Mouse (Mus musculus): ENCODE data around the gene Nob1. TPM values are rescaled to one million over a fixed set of nuclear protein-coding genes. Genes with fewer than 3 reads are reported as not detected.

The Nob1 gene
- polyA plus RNA-seq, 1 experiment from 2014 or later: 55.5 TPM

DNA sequence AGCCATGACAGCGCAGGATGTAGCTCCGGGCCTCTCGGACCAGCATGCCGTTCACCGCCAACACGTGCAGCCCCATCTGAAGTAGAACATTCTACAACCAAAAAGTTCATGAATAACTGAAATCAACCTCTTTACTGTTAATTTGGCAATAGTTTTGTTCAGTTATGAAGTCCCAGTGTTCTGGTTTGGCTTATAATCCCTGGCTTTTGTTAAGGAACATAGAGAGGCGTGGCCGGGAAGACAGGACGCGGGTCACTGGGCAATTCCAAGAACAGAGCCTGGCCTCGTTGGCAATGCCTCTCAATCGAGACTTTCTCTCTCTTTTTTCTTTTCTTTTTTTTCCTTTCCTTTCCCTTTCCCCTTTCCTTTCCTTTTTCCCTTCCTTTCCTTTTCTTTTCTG is 7.8 kb downstream of the Nob1 start:
- 91% methylated on average over 12 of the region's 12 CpGs for WGBS
- H3K27ac ChIP-seq (ENCODE audit: low read length): no peak overlapping the region
- no peaks in the 10 kb centered on the region for H3K4me1 ChIP-seq (ENCODE audit: control insufficient read depth, insufficient read depth, low read length)
- H3K27me3 ChIP-seq (ENCODE audit: control insufficient read depth, insufficient read depth, low read length): no peaks in the 10 kb centered on the region
- H3K36me3 ChIP-seq (ENCODE audit: control insufficient read depth, insufficient read depth): peaks cover 60% of the 10 kb centered on the region
- no peak for ATAC-seq (replicated peaks; ENCODE audit: extremely low read depth, insufficient read depth, low FRiP score)
- H3K4me2 ChIP-seq (ENCODE audit: low read depth, low read length): no peak overlapping the region
- no peak overlapping the region for H3K9ac ChIP-seq (ENCODE audit: low read length)
- H3K4me3 ChIP-seq (ENCODE audit: low read length): no peak overlapping the region
- H3K9me3 ChIP-seq (replicated peaks; ENCODE audit: control insufficient read depth, low read length): no peaks in the 10 kb centered on the region

GRCm38 (mm10) chr8:107413881-107414280 is 11.0 kb downstream of the Nob1 start:
- no peak overlapping the region for H3K4me2 ChIP-seq (ENCODE audit: low read depth, low read length)
- H3K27ac ChIP-seq (ENCODE audit: low read length): no peak overlapping the region
- H3K4me3 ChIP-seq (ENCODE audit: low read length): no peak overlapping the region
- H3K9ac ChIP-seq (ENCODE audit: low read length): no peak overlapping the region
- no peaks in the 10 kb centered on the region for H3K27me3 ChIP-seq (ENCODE audit: control insufficient read depth, insufficient read depth, low read length)
- H3K36me3 ChIP-seq (ENCODE audit: control insufficient read depth, insufficient read depth): peaks cover 70% of the 10 kb centered on the region
- ATAC-seq (replicated peaks; ENCODE audit: extremely low read depth, insufficient read depth, low FRiP score): no peak
- no peaks in the 10 kb centered on the region for H3K9me3 ChIP-seq (replicated peaks; ENCODE audit: control insufficient read depth, low read length)
- no peaks in the 10 kb centered on the region for H3K4me1 ChIP-seq (ENCODE audit: control insufficient read depth, insufficient read depth, low read length)
- 88% methylated on average over 10 of the region's 10 CpGs for WGBS

DNA sequence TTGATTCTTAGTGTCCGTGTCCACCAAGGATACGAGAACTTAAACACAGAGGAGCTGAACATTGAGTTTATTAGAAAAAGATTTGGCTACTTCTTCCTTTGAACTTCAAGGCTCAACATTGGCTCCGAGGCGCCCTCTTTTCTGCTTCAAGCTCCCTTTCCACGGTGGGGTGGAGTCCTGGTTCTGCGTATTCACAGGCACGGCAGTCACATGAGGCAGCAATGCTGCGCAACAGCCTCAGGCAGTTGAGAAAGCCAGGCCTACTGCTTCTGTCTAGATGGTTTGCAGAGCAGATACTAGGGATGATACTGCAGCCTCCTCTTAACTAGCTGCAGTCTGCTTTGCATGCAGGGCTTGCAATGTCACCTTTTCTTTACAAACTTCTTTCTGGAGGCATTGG is 12.3 kb downstream of the Nob1 start:
- Histone ChIP-seq H3K4me2 (ENCODE audit: low read depth, low read length) (no peak overlapping the region), H3K9me3 (replicated peaks; ENCODE audit: control insufficient read depth, low read length) (no peaks in the 10 kb centered on the region), H3K36me3 (ENCODE audit: control insufficient read depth, insufficient read depth) (peaks cover 63% of the 10 kb centered on the region), H3K4me1 (ENCODE audit: control insufficient read depth, insufficient read depth, low read length) (no peaks in the 10 kb centered on the region), H3K9ac (ENCODE audit: low read length) (no peak overlapping the region), H3K27ac (ENCODE audit: low read length) (no peak overlapping the region), H3K27me3 (ENCODE audit: control insufficient read depth, insufficient read depth, low read length) (no peaks in the 10 kb centered on the region), H3K4me3 (ENCODE audit: low read length) (no peak overlapping the region)
- no peak for ATAC-seq (replicated peaks; ENCODE audit: extremely low read depth, insufficient read depth, low FRiP score)
- 85% methylated on average over 8 of the region's 8 CpGs for WGBS

- H3K27me3 ChIP-seq (ENCODE audit: control insufficient read depth, insufficient read depth, low read length): no peaks in the 10 kb centered on the region
- WGBS: 52% methylated on average over 4 of the region's 4 CpGs
- no peak overlapping the region for H3K4me2 ChIP-seq (ENCODE audit: low read depth, low read length)
- no peaks in the 10 kb centered on the region for H3K4me1 ChIP-seq (ENCODE audit: control insufficient read depth, insufficient read depth, low read length)
- peaks cover 58% of the 10 kb centered on the region for H3K36me3 ChIP-seq (ENCODE audit: control insufficient read depth, insufficient read depth)
- no peak for ATAC-seq (replicated peaks; ENCODE audit: extremely low read depth, insufficient read depth, low FRiP score)
- no peaks in the 10 kb centered on the region for H3K9me3 ChIP-seq (replicated peaks; ENCODE audit: control insufficient read depth, low read length)
- no peak overlapping the region for H3K27ac ChIP-seq (ENCODE audit: low read length)
- no peak overlapping the region for H3K9ac ChIP-seq (ENCODE audit: low read length)
- no peak overlapping the region for H3K4me3 ChIP-seq (ENCODE audit: low read length)
Measured at GRCm38 (mm10) chr8:107411391-107411790, 13.5 kb downstream of the Nob1 start.

DNA sequence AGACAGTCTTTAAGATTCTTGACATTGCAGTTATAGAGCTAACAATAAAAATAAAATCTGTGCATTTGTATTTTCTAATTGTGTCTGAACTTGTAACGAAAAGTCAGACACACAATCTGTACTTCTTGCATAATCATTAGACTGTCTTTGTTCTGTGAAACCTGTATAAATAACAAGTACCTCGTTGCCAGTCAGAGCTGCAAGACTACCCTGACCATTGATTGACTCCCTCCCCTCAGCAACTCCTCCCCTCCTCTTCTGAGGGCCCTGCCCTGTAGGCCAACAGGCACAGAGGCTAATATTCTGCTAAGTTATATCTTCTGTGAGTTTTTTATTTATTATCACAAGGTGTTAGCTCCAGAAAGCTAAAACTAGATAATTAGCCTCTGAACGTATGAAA is 18.9 kb downstream of the Nob1 start:
- no peak overlapping the region for H3K27ac ChIP-seq (ENCODE audit: low read length)
- 56% methylated on average over 3 of the region's 3 CpGs for WGBS

DNA sequence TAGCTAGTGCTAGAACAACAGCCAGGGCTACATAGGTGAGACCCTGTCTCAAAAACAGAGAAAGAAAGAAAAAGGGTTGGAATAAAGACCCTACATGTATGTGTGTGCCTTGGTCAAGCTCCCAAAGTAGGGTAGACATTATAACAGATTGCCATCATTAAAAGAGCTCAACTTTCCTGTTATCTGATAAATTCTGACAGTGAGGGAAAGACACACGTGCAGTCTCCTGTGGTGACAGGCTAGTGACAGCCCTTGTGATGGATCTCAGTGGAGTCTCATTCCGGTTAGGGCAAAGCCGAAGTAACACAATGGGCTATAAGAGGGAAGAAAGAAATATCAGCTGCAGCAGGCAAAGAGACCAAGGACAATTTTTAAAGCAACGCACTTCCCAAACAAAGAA is 20.8 kb downstream of the Nob1 start:
- no peak overlapping the region for H3K4me3 ChIP-seq (ENCODE audit: low read length)
- 52% methylated on average over 4 of the region's 4 CpGs for WGBS
- no peak overlapping the region for H3K27ac ChIP-seq (ENCODE audit: low read length)

More for the DNA sequence above, 18.9 kb downstream of the Nob1 start:
- no peak for ATAC-seq (replicated peaks; ENCODE audit: extremely low read depth, insufficient read depth, low FRiP score)
- no peaks in the 10 kb centered on the region for H3K9me3 ChIP-seq (replicated peaks; ENCODE audit: control insufficient read depth, low read length)
- no peak overlapping the region for H3K4me3 ChIP-seq (ENCODE audit: low read length)
- H3K9ac ChIP-seq (ENCODE audit: low read length): no peak overlapping the region
- peaks cover 10% of the 10 kb centered on the region for H3K4me1 ChIP-seq (ENCODE audit: control insufficient read depth, insufficient read depth, low read length)
- peaks cover 16% of the 10 kb centered on the region for H3K36me3 ChIP-seq (ENCODE audit: control insufficient read depth, insufficient read depth)
- H3K4me2 ChIP-seq (ENCODE audit: low read depth, low read length): no peak overlapping the region
- no peaks in the 10 kb centered on the region for H3K27me3 ChIP-seq (ENCODE audit: control insufficient read depth, insufficient read depth, low read length)

GRCm38 (mm10) chr8:107403038-107403781 is 21.6 kb downstream of the Nob1 start, which contains the start of gene Nqo1:
TSS of gene Nqo1 (minus strand) at chr8:107403206.
- 14% methylated on average over 22 of the region's 22 CpGs for WGBS

More for the DNA sequence above, 20.8 kb downstream of the Nob1 start:
- Histone ChIP-seq H3K4me1 (ENCODE audit: control insufficient read depth, insufficient read depth, low read length) (peaks cover 10% of the 10 kb centered on the region), H3K36me3 (ENCODE audit: control insufficient read depth, insufficient read depth) (0 out of 2 replicates have a peak, but pooled peaks cover 2% of the 10 kb centered on the region), H3K27me3 (ENCODE audit: control insufficient read depth, insufficient read depth, low read length) (no peaks in the 10 kb centered on the region), H3K4me2 (ENCODE audit: low read depth, low read length) (no peak overlapping the region), H3K9me3 (replicated peaks; ENCODE audit: control insufficient read depth, low read length) (no peaks in the 10 kb centered on the region), H3K9ac (ENCODE audit: low read length) (no peak overlapping the region)
- ATAC-seq (replicated peaks; ENCODE audit: extremely low read depth, insufficient read depth, low FRiP score): no peak

GRCm38 (mm10) chr8:107401866-107402265 is 23.0 kb downstream of the Nob1 start:
- H3K27ac ChIP-seq (ENCODE audit: low read length): no peak overlapping the region
- H3K9ac ChIP-seq (ENCODE audit: low read length): no peak overlapping the region
- 78% methylated on average over 5 of the region's 5 CpGs for WGBS
- no peaks in the 10 kb centered on the region for H3K36me3 ChIP-seq (ENCODE audit: control insufficient read depth, insufficient read depth)
- H3K4me2 ChIP-seq (ENCODE audit: low read depth, low read length): no peak overlapping the region
- no peaks in the 10 kb centered on the region for H3K9me3 ChIP-seq (replicated peaks; ENCODE audit: control insufficient read depth, low read length)
- H3K27me3 ChIP-seq (ENCODE audit: control insufficient read depth, insufficient read depth, low read length): no peaks in the 10 kb centered on the region
- H3K4me1 ChIP-seq (ENCODE audit: control insufficient read depth, insufficient read depth, low read length): peaks cover 10% of the 10 kb centered on the region
- ATAC-seq (replicated peaks; ENCODE audit: extremely low read depth, insufficient read depth, low FRiP score): no peak
- no peak overlapping the region for H3K4me3 ChIP-seq (ENCODE audit: low read length)

More at GRCm38 (mm10) chr8:107403038-107403781, 21.6 kb downstream of the Nob1 start, which contains the start of gene Nqo1:
- Histone ChIP-seq H3K36me3 (ENCODE audit: control insufficient read depth, insufficient read depth) (no peaks in the 10 kb centered on the region), H3K9me3 (replicated peaks; ENCODE audit: control insufficient read depth, low read length) (no peaks in the 10 kb centered on the region), H3K27me3 (ENCODE audit: control insufficient read depth, insufficient read depth, low read length) (no peaks in the 10 kb centered on the region), H3K4me3 (ENCODE audit: low read length) (peak within 1 kb of the TSS; percentile 55), H3K4me2 (ENCODE audit: low read depth, low read length) (peak within 1 kb of the TSS; percentile 77), H3K27ac (ENCODE audit: low read length) (peak within 1 kb of the TSS; percentile 43), H3K4me1 (ENCODE audit: control insufficient read depth, insufficient read depth, low read length) (peaks cover 10% of the 10 kb centered on the region), H3K9ac (ENCODE audit: low read length) (peak within 1 kb of the TSS; percentile 58)
- peak; percentile 95 for ATAC-seq (replicated peaks; ENCODE audit: extremely low read depth, insufficient read depth, low FRiP score)

GRCm38 (mm10) chr8:107399495-107399894 is 25.4 kb downstream of the Nob1 start:
- no peak overlapping the region for H3K4me2 ChIP-seq (ENCODE audit: low read depth, low read length)
- H3K27ac ChIP-seq (ENCODE audit: low read length): no peak overlapping the region
- no peaks in the 10 kb centered on the region for H3K36me3 ChIP-seq (ENCODE audit: control insufficient read depth, insufficient read depth)
- H3K4me1 ChIP-seq (ENCODE audit: control insufficient read depth, insufficient read depth, low read length): peaks cover 10% of the 10 kb centered on the region
- H3K4me3 ChIP-seq (ENCODE audit: low read length): no peak overlapping the region
- ATAC-seq (replicated peaks; ENCODE audit: extremely low read depth, insufficient read depth, low FRiP score): no peak
- no peak overlapping the region for H3K9ac ChIP-seq (ENCODE audit: low read length)
- H3K9me3 ChIP-seq (replicated peaks; ENCODE audit: control insufficient read depth, low read length): no peaks in the 10 kb centered on the region
- 37% methylated on average over 9 of the region's 9 CpGs for WGBS
- H3K27me3 ChIP-seq (ENCODE audit: control insufficient read depth, insufficient read depth, low read length): no peaks in the 10 kb centered on the region

Data from heart, embryonic 16.5 days (tissue).